Mouse (Mus musculus): ENCODE measurements around the gene Exoc3l4.

Exoc3l4 gene

GRCm38 (mm10) chr12:111411631-111412355 lies 5.0 kb upstream of the Exoc3l4 start:
- DNase-seq (ENCODE audit: low spot score in 2 of 2): no peak

- no peak for DNase-seq (ENCODE audit: low spot score in 2 of 2)
Measured at GRCm38 (mm10) chr12:111412581-111413284, 4.1 kb upstream of the Exoc3l4 start.

- DNase-seq (ENCODE audit: low spot score in 2 of 2): peak; percentile 65 to 70
Measured at GRCm38 (mm10) chr12:111413300-111413699, 3.5 kb upstream of the Exoc3l4 start.

GRCm38 (mm10) chr12:111419918-111420317 lies 3.1 kb downstream of the Exoc3l4 start:
- no peak for DNase-seq (ENCODE audit: low spot score in 2 of 2)

- DNase-seq (ENCODE audit: low spot score in 2 of 2): no peak
Measured at GRCm38 (mm10) chr12:111420946-111421709, 4.3 kb downstream of the Exoc3l4 start.

GRCm38 (mm10) chr12:111422852-111423251 lies 6.0 kb downstream of the Exoc3l4 start:
- no peak for DNase-seq (ENCODE audit: low spot score in 2 of 2)

GRCm38 (mm10) chr12:111423570-111424129 lies 6.8 kb downstream of the Exoc3l4 start:
- DNase-seq (ENCODE audit: low spot score in 2 of 2): no peak

- no peak for DNase-seq (ENCODE audit: low spot score in 2 of 2)
Measured at GRCm38 (mm10) chr12:111424547-111424946, 7.7 kb downstream of the Exoc3l4 start.

- peak in 1 of 2 experiments; percentile 26 for DNase-seq (ENCODE audit: low spot score in 2 of 2)
Measured at GRCm38 (mm10) chr12:111425258-111425657, 8.4 kb downstream of the Exoc3l4 start.

- peak; percentile 51 to 63 for DNase-seq (ENCODE audit: low spot score in 2 of 2)
Measured at GRCm38 (mm10) chr12:111425789-111426460, 9.1 kb downstream of the Exoc3l4 start.

GRCm38 (mm10) chr12:111427438-111428113 lies 10.8 kb downstream of the Exoc3l4 start:
- no peak for DNase-seq (ENCODE audit: low spot score in 2 of 2)

- no peak for DNase-seq (ENCODE audit: low spot score in 2 of 2)
Measured at GRCm38 (mm10) chr12:111428364-111428763, 11.5 kb downstream of the Exoc3l4 start.

GRCm38 (mm10) chr12:111428961-111429911 lies 12.4 kb downstream of the Exoc3l4 start:
- DNase-seq (ENCODE audit: low spot score in 2 of 2): no peak

- no peak for DNase-seq (ENCODE audit: low spot score in 2 of 2)
Measured at GRCm38 (mm10) chr12:111430049-111430867, 13.4 kb downstream of the Exoc3l4 start.

GRCm38 (mm10) chr12:111430868-111431817 lies 14.3 kb downstream of the Exoc3l4 start:
- DNase-seq (ENCODE audit: low spot score in 2 of 2): no peak

GRCm38 (mm10) chr12:111432097-111432496 lies 15.3 kb downstream of the Exoc3l4 start:
- no peak for DNase-seq (ENCODE audit: low spot score in 2 of 2)

GRCm38 (mm10) chr12:111432751-111433331 lies 16.0 kb downstream of the Exoc3l4 start:
- no peak for DNase-seq (ENCODE audit: low spot score in 2 of 2)

All from natural killer cell, adult 2 months (primary cell).